Mouse (Mus musculus): Measurements from ENCODE around the gene Nav2.

The Nav2 gene

GRCm38 (mm10) chr7:49225741-49226140, 317.2 kb downstream of the Nav2 start:
- no peak for DNase-seq

- DNase-seq = no peak
Observed at GRCm38 (mm10) chr7:49232969-49233368, 324.5 kb downstream of the Nav2 start.

- no peak for DNase-seq
Observed at GRCm38 (mm10) chr7:49234288-49234687, 325.8 kb downstream of the Nav2 start.

- no peak for DNase-seq
Observed at GRCm38 (mm10) chr7:49235271-49235681, 326.8 kb downstream of the Nav2 start.

- DNase-seq = no peak
Observed at GRCm38 (mm10) chr7:49235821-49236220, 327.3 kb downstream of the Nav2 start.

GRCm38 (mm10) chr7:49240461-49240860, 331.9 kb downstream of the Nav2 start:
- DNase-seq = no peak

- no peak for DNase-seq
Observed at GRCm38 (mm10) chr7:49241229-49241751, 332.8 kb downstream of the Nav2 start.

GRCm38 (mm10) chr7:49242261-49242660, 333.7 kb downstream of the Nav2 start:
- no peak for DNase-seq

GRCm38 (mm10) chr7:49243079-49243478, 334.6 kb downstream of the Nav2 start:
- DNase-seq = no peak

GRCm38 (mm10) chr7:49245537-49246239, 337.2 kb downstream of the Nav2 start:
- peak; percentile 89 for DNase-seq

- DNase-seq = no peak
Observed at GRCm38 (mm10) chr7:49246240-49246578, 337.7 kb downstream of the Nav2 start.

GRCm38 (mm10) chr7:49246584-49247481, 338.3 kb downstream of the Nav2 start:
- DNase-seq = peak; percentile 65

GRCm38 (mm10) chr7:49247744-49248331, 339.3 kb downstream of the Nav2 start:
- DNase-seq = peak; percentile 89

- DNase-seq = peak; percentile 63
Observed at GRCm38 (mm10) chr7:49248333-49249086, 340.0 kb downstream of the Nav2 start.

GRCm38 (mm10) chr7:49249462-49249861, 340.9 kb downstream of the Nav2 start:
- peak; percentile 41 for DNase-seq

GRCm38 (mm10) chr7:49249996-49250395, 341.5 kb downstream of the Nav2 start:
- peak; percentile 92 for DNase-seq

GRCm38 (mm10) chr7:49250581-49251307, 342.2 kb downstream of the Nav2 start:
- peak; percentile 28 for DNase-seq

- no peak for DNase-seq
Observed at GRCm38 (mm10) chr7:49251308-49251638, 342.8 kb downstream of the Nav2 start.

- DNase-seq = no peak
Observed at GRCm38 (mm10) chr7:49252444-49252843, 343.9 kb downstream of the Nav2 start.

- DNase-seq = no peak
Observed at GRCm38 (mm10) chr7:49252902-49253301, 344.4 kb downstream of the Nav2 start.

GRCm38 (mm10) chr7:49255053-49255452, 346.5 kb downstream of the Nav2 start:
- peak; percentile 25 for DNase-seq

Data from cerebellum, adult 8-10 months (tissue).